ENCODE assay signal across 8 mouse cellular contexts in genomic region chr12:80791571-80792444, GRCm38 (mm10). TPM values are rescaled to one million over a fixed set of nuclear protein-coding genes. Genes with fewer than 3 reads are reported as not detected.
A peak's percentile ranks its signal among the peaks of the same experiment; 100 is the strongest.
DNase-seq lines count a peak whose midpoint lies in the region; ATAC-seq and TF ChIP-seq lines count a peak whose summit lies in the region.

No protein-coding gene starts in this region.

- WGBS in lung, embryonic 15.5 days = 36% methylated on average over 6 of the region's 6 CpGs
- 44% methylated on average over 6 of the region's 6 CpGs for whole genome bisulfite sequencing in hindbrain, embryonic 12.5 days
- 9% methylated on average over 6 of the region's 6 CpGs for WGBS in liver, embryonic 14.5 days (ENCODE audit: insufficient replicate concordance)
- WGBS in small intestine, adult 2 months = 5% methylated on average over 6 of the region's 6 CpGs

- TF ChIP-seq CTCF in liver, embryonic 14.5 days (IDR thresholded peaks at IDR 0.05; ENCODE audit: low read depth) = peak; percentile 52
- TF ChIP-seq CTCF in small intestine, adult 2 months (IDR thresholded peaks at IDR 0.05; ENCODE audit: extremely low read depth, insufficient read length, insufficient replicate concordance, low read depth, low read length) = no peak

- peak overlapping the region; percentile 98; the same call in 1 of the 2 replicates for H3K27ac ChIP-seq in lung, embryonic 15.5 days
- 0 out of 2 replicates have a peak overlapping the region, but pooled peaks have one; percentile 97 for H3K27ac ChIP-seq in hindbrain, embryonic 12.5 days
- peak overlapping the region; percentile 86 for H3K27ac ChIP-seq in liver, embryonic 14.5 days
- peak overlapping the region; percentile 87 for H3K27ac ChIP-seq in small intestine, adult 2 months (ENCODE audit: insufficient read depth, low read depth, low read length)

- no peaks in the 10 kb centered on the region for H3K36me3 ChIP-seq in lung, embryonic 15.5 days
- no peaks in the 10 kb centered on the region for H3K36me3 ChIP-seq in hindbrain, embryonic 12.5 days
- H3K36me3 ChIP-seq in liver, embryonic 14.5 days (replicated peaks; ENCODE audit: control insufficient read depth, insufficient read depth, low read depth) = peaks cover 10% of the 10 kb centered on the region
- H3K36me3 ChIP-seq in small intestine, adult 2 months (ENCODE audit: control insufficient read depth, insufficient read depth, low read length) = peaks cover 3% of the 10 kb centered on the region; the same call in 1 of the 2 replicates

- no peak for ATAC-seq in lung, embryonic 15.5 days (ENCODE audit: borderline replicate concordance, extremely low read depth, low FRiP score, low TSS enrichment)
- ATAC-seq in hindbrain, embryonic 12.5 days (ENCODE audit: low FRiP score) = no peak
- ATAC-seq in liver, embryonic 14.5 days (ENCODE audit: insufficient read depth) = no peak

- TF ChIP-seq POLR2A in small intestine, adult 2 months (IDR thresholded peaks at IDR 0.05; ENCODE audit: low read depth, low read length) = no peak

- peaks cover 31% of the 10 kb centered on the region for H3K4me1 ChIP-seq in lung, embryonic 15.5 days
- peaks cover 26% of the 10 kb centered on the region for H3K4me1 ChIP-seq in hindbrain, embryonic 12.5 days
- H3K4me1 ChIP-seq in liver, embryonic 14.5 days (replicated peaks; ENCODE audit: control insufficient read depth in 2 of 2, insufficient read depth in 2 of 2, low read length in 1 of 2) = peaks cover 43 to 45% of the 10 kb centered on the region in 2 experiments
- peaks cover 20% of the 10 kb centered on the region for H3K4me1 ChIP-seq in small intestine, adult 2 months (ENCODE audit: control insufficient read depth, insufficient read depth, insufficient read length, low read length)

- DNase-seq in lung, postnatal 25 days (ENCODE audit: low spot score) = no peak
- peak; percentile 56 for DNase-seq in embryo, embryonic 11 days
- peak in 1 of 3 experiments; percentile 53 for DNase-seq in liver, embryonic 14.5 days (ENCODE audit: low read depth in 3 of 3, low spot score in 3 of 3)
- DNase-seq in cerebellum, adult 11-12 months = no peak
- no peak for DNase-seq in left cerebral cortex, adult 18-20 months (ENCODE audit: low spot score in 2 of 2)

- peak; percentile 71 for TF ChIP-seq EP300 in liver, embryonic 14.5 days (IDR thresholded peaks at IDR 0.05; ENCODE audit: low read depth)

- peak overlapping the region; percentile 65 for H3K4me2 ChIP-seq in lung, embryonic 15.5 days
- peak overlapping the region; percentile 86 for H3K4me2 ChIP-seq in hindbrain, embryonic 12.5 days (replicated peaks)
- peak overlapping the region; percentile 88 for H3K4me2 ChIP-seq in liver, embryonic 14.5 days (ENCODE audit: low read depth)

- no peaks in the 10 kb centered on the region for H3K27me3 ChIP-seq in lung, embryonic 15.5 days
- H3K27me3 ChIP-seq in hindbrain, embryonic 12.5 days = 0 out of 2 replicates have a peak, but pooled peaks cover 3% of the 10 kb centered on the region
- no peaks in the 10 kb centered on the region for H3K27me3 ChIP-seq in liver, embryonic 14.5 days (ENCODE audit: control insufficient read depth, insufficient read depth, low read length)
- H3K27me3 ChIP-seq in small intestine, adult 2 months (ENCODE audit: control insufficient read depth, insufficient read depth, low read length) = no peaks in the 10 kb centered on the region

- peak overlapping the region; percentile 98 for H3K4me3 ChIP-seq in lung, embryonic 15.5 days
- peak overlapping the region; percentile 80 for H3K4me3 ChIP-seq in hindbrain, embryonic 12.5 days
- peak overlapping the region; percentile 86 to 88 for H3K4me3 ChIP-seq in liver, embryonic 14.5 days (ENCODE audit: insufficient read depth in 1 of 2, low read depth in 2 of 2, low read length in 2 of 2)
- peak overlapping the region; percentile 67 for H3K4me3 ChIP-seq in small intestine, adult 2 months (ENCODE audit: low read depth, low read length)

- no peaks in the 10 kb centered on the region for H3K9me3 ChIP-seq in lung, embryonic 15.5 days
- H3K9me3 ChIP-seq in hindbrain, embryonic 12.5 days (replicated peaks) = no peaks in the 10 kb centered on the region
- no peaks in the 10 kb centered on the region for H3K9me3 ChIP-seq in liver, embryonic 14.5 days (ENCODE audit: control insufficient read depth, low read length)

- peak overlapping the region; percentile 92 for H3K9ac ChIP-seq in lung, embryonic 15.5 days
- peak overlapping the region; percentile 89 for H3K9ac ChIP-seq in hindbrain, embryonic 12.5 days
- peak overlapping the region; percentile 94 for H3K9ac ChIP-seq in liver, embryonic 14.5 days (replicated peaks)

RNA-seq across cellular contexts. Expression of gene Susd6, which starts 1.5 kb away (rescaled TPM):
- polyA plus RNA-seq in lung, embryonic 15.5 days (2015; fragmentation: Nextera tagmentation; extraction: Ambion mirVana) = 17.3 and 17.4 TPM in 2 replicates
- polyA plus RNA-seq in hindbrain, embryonic 12.5 days (2016; fragmentation: Nextera tagmentation; extraction: Ambion mirVana) = 18.8 and 19.3 TPM in 2 replicates
- 11.0 and 11.1 TPM in 2 replicates for polyA plus RNA-seq in liver, embryonic 14.5 days (2012; rRNA removed)
- polyA plus RNA-seq in liver, embryonic 14.5 days (2014; fragmentation: Nextera tagmentation; extraction: Ambion mirVana) = 11.6 and 13.9 TPM in 2 replicates
- polyA plus RNA-seq in small intestine, adult 2 months (2012; rRNA removed) = 29.4 and 54.9 TPM in 2 replicates
- 10 to 100 TPM; 34.8 to 35.7 TPM for total RNA-seq in left cerebral cortex, adult 18-20 months (2021)

RNA-seq across cellular contexts. Expression of gene Ccdc177, which starts 31.3 kb away (rescaled TPM):
- polyA plus RNA-seq in lung, embryonic 15.5 days (2015; fragmentation: Nextera tagmentation; extraction: Ambion mirVana) = 0.06 and 0.10 TPM in 2 replicates
- 5.9 and 6.7 TPM in 2 replicates for polyA plus RNA-seq in hindbrain, embryonic 12.5 days (2016; fragmentation: Nextera tagmentation; extraction: Ambion mirVana)
- 0.01 TPM in 1 of 2 replicates, not detected in the other for polyA plus RNA-seq in liver, embryonic 14.5 days (2012; rRNA removed)
- not detected in 2 replicates for polyA plus RNA-seq in liver, embryonic 14.5 days (2014; fragmentation: Nextera tagmentation; extraction: Ambion mirVana)
- polyA plus RNA-seq in small intestine, adult 2 months (2012; rRNA removed) = 0.03 and 0.10 TPM in 2 replicates
- 10 to 100 TPM; 11.4 to 12.2 TPM for total RNA-seq in left cerebral cortex, adult 18-20 months (2021)
